Mouse (Mus musculus) limb, embryonic 14.5 days (tissue): ENCODE results near the gene A730015C16Rik. TPM values are rescaled to one million over a fixed set of nuclear protein-coding genes. Genes with fewer than 3 reads are reported as not detected.

Experiments
- ATAC-seq: fragments of 200-750 bp; cut with Nextera tagmentation; 2 replicates; pipeline ENCODE4 v1.8.0; 2017; ENCODE audit warnings: low read depth, moderate number of reproducible peaks, moderate TSS enrichment; ENCODE audit not compliant: low FRiP score
- DNase-seq: peaks from one replicate; pipeline ENCODE4 v3.0.0-alpha.2; 2015; ENCODE audit warnings: low spot score
- H3K27ac ChIP-seq: fragments of 300-500 bp; sonication (generic); replicated peaks from 2 replicates; pipeline ENCODE4 v1.5.1; 2014; ENCODE audit warnings: low read depth, mild to moderate bottlenecking, low read length, moderate library complexity, mixed read lengths
- H3K27me3 ChIP-seq: fragments of 300-500 bp; sonication (generic); 2 replicates; pipeline ENCODE4 v1.6.1; 2014; ENCODE audit warnings: low read length, mixed read lengths; ENCODE audit not compliant: control insufficient read depth, insufficient read depth
- H3K36me3 ChIP-seq: fragments of 300-500 bp; sonication (generic); 2 replicates; pipeline ENCODE4 v1.6.1; 2014; ENCODE audit warnings: mild to moderate bottlenecking, low read length, moderate library complexity, mixed read lengths; ENCODE audit not compliant: control insufficient read depth, insufficient read depth
- H3K4me1 ChIP-seq: fragments of 300-500 bp; sonication (generic); 2 replicates; pipeline ENCODE4 v1.6.1; 2014; ENCODE audit warnings: antibody characterized with exemption, low read length, mixed read lengths; ENCODE audit not compliant: control insufficient read depth, insufficient read depth
- H3K4me2 ChIP-seq: fragments of 300-500 bp; sonication (generic); replicated peaks from 2 replicates; pipeline ENCODE4 v1.6.1; 2014; ENCODE audit warnings: low read depth, mild to moderate bottlenecking, low read length, moderate library complexity; ENCODE audit not compliant: severe bottlenecking
- H3K4me3 ChIP-seq: fragments of 300-500 bp; sonication (generic); replicated peaks from 2 replicates; pipeline ENCODE4 v1.5.1; 2014; ENCODE audit warnings: low read length
- H3K9ac ChIP-seq: fragments of 300-500 bp; sonication (generic); 2 replicates; pipeline ENCODE4 v1.6.1; 2014; ENCODE audit warnings: mild to moderate bottlenecking, low read depth, low read length, moderate library complexity; ENCODE audit not compliant: severe bottlenecking
- H3K9me3 ChIP-seq: fragments of 300-500 bp; sonication (generic); 2 replicates; pipeline ENCODE4 v1.6.1; 2016; ENCODE audit warnings: low read length; ENCODE audit not compliant: control insufficient read depth
- POLR2A ChIP-seq: fragments of 200-500 bp; IDR thresholded peaks from 2 replicates; pipeline ENCODE4 v1.8.0; 2012; ENCODE audit warnings: inconsistent platforms, mild to moderate bottlenecking, moderate library complexity, borderline replicate concordance; ENCODE audit not compliant: insufficient read depth, insufficient read length; ENCODE audit errors: extremely low read depth
- WGBS: fragments of 180-500 bp; shearing (Covaris S2); extraction: QIAGEN DNeasy Blood & Tissue Kit; methylation state at CpG from one replicate; pipeline ENCODE4 v1.1.7; 2014; 5-methylcytosine and 5-hydroxymethylcytosine counted together
- polyA plus RNA-seq, 2 experiments: library from polyadenylated mRNA; depleted of rRNA in 1 of 2; stranded (reverse) in 1 of 2; unstranded in 1 of 2; fragments of >200 nt; fragmentation: Nextera tagmentation in 1 of 2; extraction: Ambion mirVana in 1 of 2; gene quantifications; 2 replicates each; pipeline versions ENCODE4 v1.2.1 to v1.2.3; 2012 to 2014

Gene A730015C16Rik
- polyA plus RNA-seq, 2 experiments = 0.08 to 1.6 TPM

- Histone ChIP-seq H3K9me3 (no peaks in the 10 kb centered on the region; the same call in 1 of the 2 replicates), H3K4me2 (no peak overlapping the region), H3K27ac (no peak overlapping the region), H3K9ac (no peak overlapping the region), H3K4me1 (0 out of 2 replicates have a peak, but pooled peaks cover 3% of the 10 kb centered on the region), H3K4me3 (no peak overlapping the region), H3K27me3 (0 out of 2 replicates have a peak, but pooled peaks cover 3% of the 10 kb centered on the region), H3K36me3 (no peaks in the 10 kb centered on the region)
- ATAC-seq (no peak), DNase-seq (no peak)
- no peak for TF ChIP-seq POLR2A
- WGBS = 76% methylated on average over 6 of the region's 6 CpGs
Observed at GRCm38 (mm10) chr4:108877901-108878300, 29.5 kb upstream of the A730015C16Rik start.

- DNase-seq (no peak), ATAC-seq (no peak)
- Histone ChIP-seq H3K4me2 (no peak overlapping the region), H3K9me3 (no peaks in the 10 kb centered on the region), H3K27me3 (0 out of 2 replicates have a peak, but pooled peaks cover 3% of the 10 kb centered on the region), H3K4me3 (no peak overlapping the region), H3K4me1 (no peaks in the 10 kb centered on the region), H3K27ac (no peak overlapping the region), H3K36me3 (no peaks in the 10 kb centered on the region), H3K9ac (no peak overlapping the region)
- no peak for TF ChIP-seq POLR2A
- 83% methylated on average over 5 of the region's 5 CpGs for WGBS
Observed at GRCm38 (mm10) chr4:108873746-108874145, 25.3 kb upstream of the A730015C16Rik start.

GRCm38 (mm10) chr4:108869730-108870374 is 21.4 kb upstream of the A730015C16Rik start:
- DNase-seq (peak; percentile 90), ATAC-seq (peak; percentile 76)
- TF ChIP-seq POLR2A = no peak
- H3K4me3 ChIP-seq = no peak overlapping the region
- no peaks in the 10 kb centered on the region for H3K27me3 ChIP-seq
- H3K36me3 ChIP-seq = no peaks in the 10 kb centered on the region
- 35% methylated on average over 10 of the region's 10 CpGs for WGBS
- no peak overlapping the region for H3K9ac ChIP-seq
- H3K4me2 ChIP-seq = no peak overlapping the region
- H3K9me3 ChIP-seq = no peaks in the 10 kb centered on the region
- H3K4me1 ChIP-seq = no peaks in the 10 kb centered on the region
- H3K27ac ChIP-seq = no peak overlapping the region

DNA sequence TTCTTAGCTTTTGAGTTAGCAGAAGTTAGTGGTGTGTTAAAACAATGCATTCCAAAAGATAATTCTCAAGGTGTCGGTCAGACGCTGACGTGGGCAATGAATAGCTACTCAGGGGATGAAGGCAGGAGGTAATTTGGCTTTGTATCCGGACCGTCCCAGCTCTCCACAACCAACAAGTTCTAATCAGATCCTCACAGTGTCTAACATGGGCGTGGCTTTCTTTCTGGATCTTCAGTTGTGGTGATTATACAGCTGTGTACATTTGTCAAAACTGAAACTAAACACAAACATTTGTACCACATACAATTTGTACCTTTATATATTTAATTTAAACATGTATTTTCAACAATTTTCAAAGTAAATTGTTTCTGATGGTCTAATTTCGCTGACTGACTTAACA is 18.4 kb upstream of the A730015C16Rik start:
- Histone ChIP-seq H3K27ac (no peak overlapping the region), H3K36me3 (peaks cover 25% of the 10 kb centered on the region)
- ATAC-seq = no peak

GRCm38 (mm10) chr4:108847715-108848504 is 509 bp downstream of the A730015C16Rik start, which contains the start of gene Kti12:
TSS of gene Kti12 (plus strand) at chr4:108847785.
- Histone ChIP-seq H3K4me2 (peak within 1 kb of the TSS; percentile 94), H3K4me1 (peaks cover 12% of the 10 kb centered on the region), H3K27me3 (no peaks in the 10 kb centered on the region), H3K36me3 (peaks cover 10% of the 10 kb centered on the region), H3K27ac (peak within 1 kb of the TSS; percentile 87), H3K9ac (peak within 1 kb of the TSS; percentile 82), H3K9me3 (no peaks in the 10 kb centered on the region), H3K4me3 (peak within 1 kb of the TSS; percentile 81)
- TF ChIP-seq POLR2A = peak; percentile 51; the same call in 1 of the 2 replicates
- peak; percentile 94 for DNase-seq
- under 1% methylated on average over 55 of the region's 77 CpGs for WGBS
- ATAC-seq = peak; percentile 92

More for the DNA sequence above, 18.4 kb upstream of the A730015C16Rik start:
- DNase-seq = no peak
- H3K9me3 ChIP-seq = no peaks in the 10 kb centered on the region
- WGBS = 88% methylated on average over 7 of the region's 7 CpGs
- H3K4me3 ChIP-seq = no peak overlapping the region
- TF ChIP-seq POLR2A = no peak
- no peaks in the 10 kb centered on the region for H3K27me3 ChIP-seq
- no peak overlapping the region for H3K9ac ChIP-seq
- no peaks in the 10 kb centered on the region for H3K4me1 ChIP-seq
- H3K4me2 ChIP-seq = no peak overlapping the region
